Mouse (Mus musculus) liver, postnatal 0 days (tissue): ENCODE data around the gene Rhoa. TPM values are rescaled to one million over a fixed set of nuclear protein-coding genes. Genes with fewer than 3 reads are reported as not detected.
A peak's percentile ranks its signal among the peaks of the same experiment; 100 is the strongest.

Experiments
- ATAC-seq: fragments of 200-750 bp; cut with Nextera tagmentation; 2 replicates; pipeline ENCODE4 v1.8.0; 2017; ENCODE audit warnings: mild to moderate bottlenecking, moderate library complexity
- DNase-seq: peaks from one replicate; pipeline ENCODE4 v3.0.0-alpha.2; 2016
- H3K27ac ChIP-seq: fragments of 300-500 bp; sonication (generic); 2 replicates; pipeline ENCODE4 v1.5.1; 2014; ENCODE audit warnings: antibody characterized with exemption, moderate library complexity, mild to moderate bottlenecking, low read depth
- H3K27me3 ChIP-seq: fragments of 300-500 bp; sonication (generic); 2 replicates; pipeline ENCODE4 v1.6.1; 2014; ENCODE audit warnings: low read length, control low read depth, mixed read lengths; ENCODE audit not compliant: insufficient read depth
- H3K36me3 ChIP-seq: fragments of 300-500 bp; sonication (generic); replicated peaks from 2 replicates; pipeline ENCODE4 v1.6.1; 2014; ENCODE audit warnings: mild to moderate bottlenecking, control low read depth, low read length, moderate library complexity, mixed read lengths; ENCODE audit not compliant: insufficient read depth
- H3K4me1 ChIP-seq: fragments of 300-500 bp; sonication (generic); 2 replicates; pipeline ENCODE4 v1.6.1; 2014; ENCODE audit warnings: antibody characterized with exemption, mild to moderate bottlenecking, control low read depth; ENCODE audit not compliant: insufficient read depth
- H3K4me2 ChIP-seq: fragments of 300-500 bp; sonication (generic); 2 replicates; pipeline ENCODE4 v1.6.1; 2014; ENCODE audit warnings: low read depth, mild to moderate bottlenecking, low read length, moderate library complexity, mixed read lengths
- H3K4me3 ChIP-seq: fragments of 300-500 bp; sonication (generic); 2 replicates; pipeline ENCODE4 v1.5.1; 2014; ENCODE audit warnings: low read depth, low read length
- H3K9ac ChIP-seq: fragments of 300-500 bp; sonication (generic); replicated peaks from 2 replicates; pipeline ENCODE4 v1.6.1; 2014; ENCODE audit warnings: mild to moderate bottlenecking, moderate library complexity
- H3K9me3 ChIP-seq: fragments of 300-500 bp; sonication (generic); 2 replicates; pipeline ENCODE4 v1.6.1; 2016; ENCODE audit warnings: mild to moderate bottlenecking, control low read depth, low read length, mixed read lengths
- CTCF ChIP-seq: sonication (generic); IDR thresholded peaks from 2 replicates; pipeline ENCODE4 v1.5.1; 2016; ENCODE audit warnings: antibody characterized with exemption, low read depth
- EP300 ChIP-seq: IDR thresholded peaks from 2 replicates; pipeline ENCODE4 v1.6.1; 2016; ENCODE audit warnings: antibody characterized with exemption, low read depth, mild to moderate bottlenecking
- WGBS: fragments of 180-500 bp; shearing (Covaris S2); extraction: QIAGEN DNeasy Blood & Tissue Kit; methylation state at CpG from one replicate; pipeline ENCODE4 v1.1.7; 2014; ENCODE audit not compliant: insufficient replicate concordance; 5-methylcytosine and 5-hydroxymethylcytosine counted together
- polyA plus RNA-seq: library from polyadenylated mRNA; unstranded; fragments of >200 nt; fragmentation: Nextera tagmentation; extraction: Ambion mirVana; gene quantifications from 2 replicates; pipeline ENCODE4 v1.2.1, GENCODE M21; 2015

The Rhoa gene
- polyA plus RNA-seq = 163 and 165 TPM in 2 replicates

DNA sequence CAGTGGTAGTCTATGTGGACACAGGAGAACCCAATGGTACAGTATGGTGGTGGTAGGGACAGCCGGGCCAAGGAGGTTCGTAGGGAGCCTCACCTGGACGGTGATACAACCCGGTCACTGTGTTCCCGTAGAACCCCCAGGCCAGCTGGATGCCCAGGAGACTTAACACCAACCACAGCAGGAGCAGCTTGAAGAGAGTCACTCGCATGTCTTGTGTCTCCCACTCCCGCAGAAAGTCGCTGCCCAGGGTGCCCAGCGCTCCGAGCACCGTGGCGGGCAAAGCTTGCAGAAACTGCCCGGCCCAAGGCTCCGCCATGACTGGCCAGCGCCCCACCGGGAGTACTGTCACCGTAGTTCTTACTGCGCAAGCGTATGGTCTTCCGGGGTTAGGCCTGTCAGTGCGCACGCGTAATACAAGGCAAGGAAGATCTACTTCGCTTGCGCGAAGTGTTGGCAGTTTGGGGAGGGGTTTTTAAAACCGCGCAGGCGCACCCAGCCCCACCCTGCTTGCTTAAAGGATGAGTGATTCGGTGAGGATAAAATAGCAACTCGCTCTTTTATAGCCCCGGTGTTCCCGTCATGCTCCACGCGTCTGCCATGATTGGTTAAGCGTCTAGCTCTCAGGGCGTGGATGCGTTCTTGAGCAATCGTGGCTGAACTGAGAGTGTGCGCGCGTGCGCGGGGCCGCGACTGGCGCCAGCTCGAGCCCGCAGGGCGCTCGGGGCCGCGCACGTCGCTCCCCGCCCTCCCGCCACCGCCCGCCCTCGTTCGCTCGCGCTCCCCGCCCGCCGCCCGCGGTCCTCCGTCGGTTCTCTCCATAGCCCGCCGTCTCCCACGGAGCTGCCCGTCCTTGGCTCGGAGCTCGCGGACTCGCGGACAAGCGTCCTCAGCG lies at the start of gene Rhoa, which contains the start of gene Tcta:
TSS of gene Rhoa (plus strand) at position 501 of the 892 bp plus-strand sequence.
TSS of gene Tcta (minus strand) at position 532 of the 892 bp plus-strand sequence.
- peak within 1 kb of the TSS; percentile 100 for H3K27ac ChIP-seq
- no peaks in the 10 kb centered on the region for H3K9me3 ChIP-seq
- H3K9ac ChIP-seq = peak within 1 kb of the TSS; percentile 99
- peaks cover 20% of the 10 kb centered on the region for H3K36me3 ChIP-seq
- H3K4me3 ChIP-seq = peak within 1 kb of the TSS; percentile 98
- TF ChIP-seq EP300 (peak; percentile 76), CTCF (no peak)
- WGBS = 1% methylated on average over 74 of the region's 81 CpGs
- peak within 1 kb of the TSS; percentile 87 for H3K4me2 ChIP-seq
- H3K27me3 ChIP-seq = no peaks in the 10 kb centered on the region
- ATAC-seq (peak; percentile 92), DNase-seq (peak; percentile 98)
- peaks cover 40% of the 10 kb centered on the region for H3K4me1 ChIP-seq

DNA sequence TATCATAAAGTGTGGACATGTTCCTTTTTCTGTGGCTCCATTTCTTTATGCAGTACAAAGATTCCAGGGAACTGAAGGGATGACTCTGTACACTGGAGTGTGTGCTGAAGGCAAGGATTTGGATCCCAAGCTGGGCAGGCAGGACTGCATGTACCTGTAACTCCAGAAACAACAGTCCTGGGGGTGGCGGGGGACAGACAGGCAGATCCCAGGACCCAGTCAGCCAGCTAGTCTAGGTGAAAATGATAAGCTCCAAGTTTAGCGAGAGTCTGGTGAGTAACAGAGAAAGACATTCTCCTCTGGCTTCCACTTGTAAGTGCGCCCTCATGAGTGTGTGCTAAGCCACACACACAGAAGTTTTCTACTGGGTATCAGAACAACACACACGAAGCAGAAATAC lies 45.4 kb upstream of the Rhoa start:
- Histone ChIP-seq H3K9me3 (no peaks in the 10 kb centered on the region), H3K36me3 (no peaks in the 10 kb centered on the region), H3K27ac (no peak overlapping the region), H3K4me1 (peaks cover 13% of the 10 kb centered on the region), H3K4me3 (no peak overlapping the region), H3K9ac (no peak overlapping the region), H3K4me2 (no peak overlapping the region), H3K27me3 (no peaks in the 10 kb centered on the region)
- DNase-seq (no peak), ATAC-seq (no peak)
- TF ChIP-seq CTCF (no peak), EP300 (no peak)
- 70% methylated on average over 4 of the region's 4 CpGs for WGBS

DNA sequence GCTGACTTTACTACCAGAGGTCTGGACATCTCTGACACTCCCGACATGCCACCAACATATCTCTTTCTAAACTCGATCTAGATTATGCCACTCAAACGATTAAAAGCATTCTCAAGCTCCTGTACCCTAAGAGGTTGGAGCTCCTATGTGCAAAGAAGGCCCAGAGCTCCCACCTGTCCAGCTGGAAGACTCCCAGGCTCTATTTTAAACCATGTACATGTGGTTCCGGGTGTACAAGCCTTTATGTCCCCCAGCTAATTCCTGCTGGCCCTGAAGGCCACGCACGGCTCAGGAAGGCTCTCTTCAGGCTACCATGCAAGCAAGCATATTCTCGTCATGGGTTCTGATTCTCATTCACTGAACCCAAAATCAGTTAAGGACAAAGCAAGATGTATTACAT lies 44.1 kb upstream of the Rhoa start:
- Histone ChIP-seq H3K36me3 (no peaks in the 10 kb centered on the region), H3K9me3 (no peaks in the 10 kb centered on the region), H3K4me2 (peak overlapping the region; percentile 98), H3K27ac (no peak overlapping the region), H3K27me3 (no peaks in the 10 kb centered on the region), H3K9ac (no peak overlapping the region; the same call in 1 of the 2 replicates), H3K4me3 (no peak overlapping the region), H3K4me1 (peaks cover 13% of the 10 kb centered on the region)
- 68% methylated on average over 7 of the region's 7 CpGs for WGBS
- DNase-seq = no peak
- no peak for TF ChIP-seq CTCF
- no peak for ATAC-seq

GRCm38 (mm10) chr9:108262494-108263049 lies 43.4 kb upstream of the Rhoa start:
- peak overlapping the region; percentile 89 for H3K27ac ChIP-seq
- peak overlapping the region; percentile 98 for H3K4me2 ChIP-seq
- H3K27me3 ChIP-seq = no peaks in the 10 kb centered on the region
- H3K4me1 ChIP-seq = peaks cover 15% of the 10 kb centered on the region
- WGBS = 54% methylated on average over 11 of the region's 11 CpGs
- ATAC-seq (no peak), DNase-seq (no peak)
- H3K4me3 ChIP-seq = peak overlapping the region; percentile 82
- TF ChIP-seq EP300 (no peak), CTCF (no peak)
- no peaks in the 10 kb centered on the region for H3K9me3 ChIP-seq
- peak overlapping the region; percentile 82 for H3K9ac ChIP-seq
- H3K36me3 ChIP-seq = no peaks in the 10 kb centered on the region

- ATAC-seq = peak; percentile 60
- peak overlapping the region; percentile 98 for H3K4me2 ChIP-seq
- peak overlapping the region; percentile 89 for H3K27ac ChIP-seq
- no peaks in the 10 kb centered on the region for H3K27me3 ChIP-seq
- no peaks in the 10 kb centered on the region for H3K9me3 ChIP-seq
- DNase-seq = no peak
- 2% methylated on average over 43 of the region's 62 CpGs for WGBS
- H3K9ac ChIP-seq = peak overlapping the region; percentile 82
- peak overlapping the region; percentile 82 for H3K4me3 ChIP-seq
- TF ChIP-seq EP300 (no peak), CTCF (no peak)
- H3K4me1 ChIP-seq = peaks cover 17% of the 10 kb centered on the region
- H3K36me3 ChIP-seq = no peaks in the 10 kb centered on the region
These were observed 42.7 kb upstream of the Rhoa start for GRCm38 (mm10) chr9:108263131-108263681.

DNA sequence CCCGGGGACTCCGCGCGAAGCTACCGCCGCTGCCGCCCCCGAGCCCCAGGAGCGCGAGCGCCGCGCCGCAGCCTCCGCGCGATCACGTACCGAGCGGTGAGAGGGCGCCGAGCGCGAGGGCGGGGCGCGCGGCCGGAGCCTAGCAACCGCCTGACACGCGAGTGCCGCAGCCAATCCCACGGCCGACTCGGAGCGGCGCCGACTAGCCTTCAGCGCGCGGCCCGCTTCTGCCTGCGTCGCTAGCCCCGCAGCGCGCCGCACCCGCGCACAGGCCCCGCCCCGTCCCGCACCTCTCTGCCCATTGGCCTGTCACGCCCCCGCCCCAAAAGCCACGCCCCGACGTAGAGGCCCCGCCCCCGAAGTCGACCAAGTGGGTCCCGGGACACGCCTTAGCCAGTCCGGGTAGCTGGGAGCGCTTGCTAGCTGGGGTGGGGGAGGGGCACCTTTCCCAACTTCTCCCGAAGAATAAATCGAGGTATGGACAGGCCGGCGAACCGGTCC lies 42.2 kb upstream of the Rhoa start, which contains the start of gene Dag1:
TSS of gene Dag1 (minus strand) at position 269 of the 501 bp plus-strand sequence.
- ATAC-seq = peak; percentile 96
- no peaks in the 10 kb centered on the region for H3K27me3 ChIP-seq
- H3K4me1 ChIP-seq = peaks cover 17% of the 10 kb centered on the region
- peak within 1 kb of the TSS; percentile 98 for H3K4me2 ChIP-seq
- WGBS = 0% methylated on average over 51 of the region's 71 CpGs
- H3K27ac ChIP-seq = peak within 1 kb of the TSS; percentile 89
- peak within 1 kb of the TSS; percentile 82 for H3K4me3 ChIP-seq
- H3K9me3 ChIP-seq = no peaks in the 10 kb centered on the region
- peak within 1 kb of the TSS; percentile 82 for H3K9ac ChIP-seq
- DNase-seq = peak; percentile 100
- TF ChIP-seq CTCF (no peak), EP300 (no peak)
- H3K36me3 ChIP-seq = no peaks in the 10 kb centered on the region
